Mouse (Mus musculus) neural tube, embryonic 15.5 days (tissue): ENCODE data around the gene Rin1. TPM values are rescaled to one million over a fixed set of nuclear protein-coding genes. Genes with fewer than 3 reads are reported as not detected.

ENCODE experiments used
- ATAC-seq: fragments of 200-750 bp; cut with Nextera tagmentation; 2 replicates; pipeline ENCODE4 v1.8.0; 2017; ENCODE audit warnings: mild to moderate bottlenecking, moderate TSS enrichment, moderate library complexity; ENCODE audit not compliant: low FRiP score
- H3K27ac ChIP-seq: fragments of 300-500 bp; sonication (generic); replicated peaks from 2 replicates; pipeline ENCODE4 v1.5.1; 2015; ENCODE audit warnings: mild to moderate bottlenecking, inconsistent platforms
- H3K27me3 ChIP-seq: fragments of 300-500 bp; sonication (generic); replicated peaks from 2 replicates; pipeline ENCODE4 v1.6.1; 2015; ENCODE audit warnings: inconsistent platforms
- H3K36me3 ChIP-seq: fragments of 300-500 bp; sonication (generic); 2 replicates; pipeline ENCODE4 v1.6.1; 2015; ENCODE audit warnings: inconsistent platforms
- H3K4me1 ChIP-seq: fragments of 300-500 bp; sonication (generic); 2 replicates; pipeline ENCODE4 v1.6.1; 2015; ENCODE audit warnings: inconsistent platforms
- H3K4me2 ChIP-seq: fragments of 300-500 bp; sonication (generic); 2 replicates; pipeline ENCODE4 v1.6.1; 2015; ENCODE audit warnings: inconsistent platforms, mild to moderate bottlenecking, moderate library complexity
- H3K4me3 ChIP-seq: fragments of 300-500 bp; sonication (generic); replicated peaks from 2 replicates; pipeline ENCODE4 v1.5.1; 2015; ENCODE audit warnings: mild to moderate bottlenecking, inconsistent platforms
- H3K9ac ChIP-seq: fragments of 300-500 bp; sonication (generic); replicated peaks from 2 replicates; pipeline ENCODE4 v1.6.1; 2015; ENCODE audit warnings: mild to moderate bottlenecking, inconsistent platforms
- H3K9me3 ChIP-seq: fragments of 300-500 bp; sonication (generic); replicated peaks from 2 replicates; pipeline ENCODE4 v1.6.1; 2016; ENCODE audit warnings: inconsistent platforms
- WGBS: fragments of 180-500 bp; shearing (Covaris S2); methylation state at CpG from one replicate; pipeline ENCODE4 v1.1.7; 2015; ENCODE audit warnings: mixed read lengths; 5-methylcytosine and 5-hydroxymethylcytosine counted together
- polyA plus RNA-seq: library from polyadenylated mRNA; unstranded; fragments of >200 nt; fragmentation: Nextera tagmentation; extraction: Ambion mirVana; gene quantifications from 2 replicates; pipeline ENCODE4 v1.2.1, GENCODE M21; 2015

Rin1 gene
- polyA plus RNA-seq, 1 experiment from 2014 or later = 1.0 TPM

GRCm38 (mm10) chr19:5048138-5049056, 1.9 kb upstream of the Rin1 start:
- no peak for ATAC-seq
- peaks cover 46% of the 10 kb centered on the region for H3K36me3 ChIP-seq
- H3K4me2 ChIP-seq = no peak overlapping the region
- H3K27ac ChIP-seq = no peak overlapping the region
- H3K9ac ChIP-seq = no peak overlapping the region; the same call in 1 of the 2 replicates
- 84% methylated on average over 14 of the region's 14 CpGs for WGBS
- H3K4me1 ChIP-seq = peaks cover 13% of the 10 kb centered on the region
- H3K27me3 ChIP-seq = peaks cover 37% of the 10 kb centered on the region
- no peaks in the 10 kb centered on the region for H3K9me3 ChIP-seq
- no peak overlapping the region for H3K4me3 ChIP-seq

- no peak overlapping the region for H3K4me2 ChIP-seq
- H3K27ac ChIP-seq = no peak overlapping the region
- H3K36me3 ChIP-seq = peaks cover 41% of the 10 kb centered on the region
- peaks cover 41% of the 10 kb centered on the region for H3K27me3 ChIP-seq
- no peak overlapping the region for H3K9ac ChIP-seq
- no peaks in the 10 kb centered on the region for H3K9me3 ChIP-seq
- 85% methylated on average over 6 of the region's 6 CpGs for WGBS
- no peak overlapping the region for H3K4me3 ChIP-seq
- H3K4me1 ChIP-seq = peaks cover 13% of the 10 kb centered on the region
- ATAC-seq = no peak
These were observed 956 bp upstream of the Rin1 start for GRCm38 (mm10) chr19:5049325-5049724.

GRCm38 (mm10) chr19:5051031-5051430, 750 bp downstream of the Rin1 start:
- Histone ChIP-seq H3K27me3 (peaks cover 48% of the 10 kb centered on the region), H3K9me3 (no peaks in the 10 kb centered on the region), H3K4me1 (peaks cover 13% of the 10 kb centered on the region), H3K27ac (no peak overlapping the region), H3K4me3 (no peak overlapping the region), H3K36me3 (peaks cover 30% of the 10 kb centered on the region), H3K9ac (no peak overlapping the region), H3K4me2 (peak overlapping the region; percentile 24)
- 10% methylated on average over 17 of the region's 17 CpGs for WGBS
- ATAC-seq = no peak

GRCm38 (mm10) chr19:5051515-5051914, 1.2 kb downstream of the Rin1 start:
- H3K4me1 ChIP-seq = peaks cover 18% of the 10 kb centered on the region
- no peak overlapping the region for H3K9ac ChIP-seq
- H3K27me3 ChIP-seq = peaks cover 48% of the 10 kb centered on the region
- WGBS = 44% methylated on average over 3 of the region's 3 CpGs
- H3K27ac ChIP-seq = no peak overlapping the region
- H3K9me3 ChIP-seq = no peaks in the 10 kb centered on the region
- H3K36me3 ChIP-seq = peaks cover 26% of the 10 kb centered on the region
- no peak overlapping the region for H3K4me3 ChIP-seq
- H3K4me2 ChIP-seq = peak overlapping the region; percentile 24; the same call in 1 of the 2 replicates
- no peak for ATAC-seq

- no peak overlapping the region for H3K27ac ChIP-seq
- H3K4me2 ChIP-seq = no peak overlapping the region
- 33% methylated on average over 25 of the region's 25 CpGs for whole genome bisulfite sequencing
- peaks cover 48% of the 10 kb centered on the region for H3K27me3 ChIP-seq
- no peaks in the 10 kb centered on the region for H3K9me3 ChIP-seq
- no peak for ATAC-seq
- H3K4me1 ChIP-seq = peaks cover 19% of the 10 kb centered on the region
- peaks cover 18% of the 10 kb centered on the region for H3K36me3 ChIP-seq
- H3K4me3 ChIP-seq = no peak overlapping the region
- H3K9ac ChIP-seq = no peak overlapping the region
These were observed 2.0 kb downstream of the Rin1 start for GRCm38 (mm10) chr19:5052166-5052822.

- WGBS = 62% methylated on average over 17 of the region's 17 CpGs
- H3K4me2 ChIP-seq = no peak overlapping the region
- no peak for ATAC-seq
- H3K27me3 ChIP-seq = peaks cover 52% of the 10 kb centered on the region
- no peak overlapping the region for H3K27ac ChIP-seq
- H3K36me3 ChIP-seq = peaks cover 12% of the 10 kb centered on the region; the same call in 1 of the 2 replicates
- no peak overlapping the region for H3K4me3 ChIP-seq
- no peak overlapping the region for H3K9ac ChIP-seq
- no peaks in the 10 kb centered on the region for H3K9me3 ChIP-seq
- H3K4me1 ChIP-seq = peaks cover 19% of the 10 kb centered on the region
These were observed 2.6 kb downstream of the Rin1 start for GRCm38 (mm10) chr19:5052853-5053252.

- peaks cover 2% of the 10 kb centered on the region; the same call in 1 of the 2 replicates for H3K36me3 ChIP-seq
- no peak for ATAC-seq
- no peaks in the 10 kb centered on the region for H3K9me3 ChIP-seq
- peaks cover 21% of the 10 kb centered on the region for H3K4me1 ChIP-seq
- H3K9ac ChIP-seq = no peak overlapping the region
- no peak overlapping the region for H3K4me3 ChIP-seq
- no peak overlapping the region for H3K27ac ChIP-seq
- H3K4me2 ChIP-seq = no peak overlapping the region
- H3K27me3 ChIP-seq = peaks cover 56% of the 10 kb centered on the region
- 24% methylated on average over 9 of the region's 9 CpGs for WGBS
These were observed 3.6 kb downstream of the Rin1 start for GRCm38 (mm10) chr19:5053909-5054308.

GRCm38 (mm10) chr19:5056251-5056650, 6.0 kb downstream of the Rin1 start:
- Histone ChIP-seq H3K4me2 (no peak overlapping the region), H3K4me1 (peaks cover 18% of the 10 kb centered on the region), H3K9me3 (no peaks in the 10 kb centered on the region), H3K27ac (no peak overlapping the region), H3K36me3 (no peaks in the 10 kb centered on the region), H3K27me3 (peaks cover 41% of the 10 kb centered on the region), H3K9ac (no peak overlapping the region), H3K4me3 (no peak overlapping the region)
- no peak for ATAC-seq
- 10% methylated on average over 6 of the region's 6 CpGs for WGBS

- Histone ChIP-seq H3K9me3 (no peaks in the 10 kb centered on the region), H3K36me3 (no peaks in the 10 kb centered on the region), H3K27ac (no peak overlapping the region), H3K9ac (no peak overlapping the region), H3K4me1 (peaks cover 18% of the 10 kb centered on the region), H3K4me2 (no peak overlapping the region), H3K4me3 (no peak overlapping the region), H3K27me3 (peaks cover 22% of the 10 kb centered on the region)
- no peak for ATAC-seq
- WGBS = 19% methylated on average over 16 of the region's 16 CpGs
These were observed 7.8 kb downstream of the Rin1 start for GRCm38 (mm10) chr19:5057876-5058775.

GRCm38 (mm10) chr19:5058801-5059771, 8.8 kb downstream of the Rin1 start:
- H3K4me1 ChIP-seq = peaks cover 18% of the 10 kb centered on the region
- 23% methylated on average over 10 of the region's 10 CpGs for WGBS
- H3K27me3 ChIP-seq = peaks cover 15% of the 10 kb centered on the region
- no peak overlapping the region for H3K4me2 ChIP-seq
- ATAC-seq = 0 out of 2 replicates have a peak, but pooled peaks have one; percentile 5
- H3K4me3 ChIP-seq = no peak overlapping the region
- H3K27ac ChIP-seq = no peak overlapping the region
- no peaks in the 10 kb centered on the region for H3K36me3 ChIP-seq
- no peaks in the 10 kb centered on the region for H3K9me3 ChIP-seq
- H3K9ac ChIP-seq = no peak overlapping the region
